Mouse (Mus musculus): ENCODE data around the gene 2310022B05Rik.

The 2310022B05Rik gene

GRCm38 (mm10) chr8:124663112-124663873, at the start of gene 2310022B05Rik:
Gene 2310022B05Rik, minus strand, starts transcription at chr8:124663369.
- DNase-seq (ENCODE audit: low spot score): peak; percentile 77

GRCm38 (mm10) chr8:124705823-124706222, 42.7 kb upstream of the 2310022B05Rik start:
- no peak for DNase-seq (ENCODE audit: low spot score)

GRCm38 (mm10) chr8:124704376-124704775, 41.2 kb upstream of the 2310022B05Rik start:
- no peak for DNase-seq (ENCODE audit: low spot score)

- DNase-seq (ENCODE audit: low spot score): no peak
These were observed 40.4 kb upstream of the 2310022B05Rik start for GRCm38 (mm10) chr8:124703526-124703925.

- no peak for DNase-seq (ENCODE audit: low spot score)
These were observed 39.0 kb upstream of the 2310022B05Rik start for GRCm38 (mm10) chr8:124702183-124702582.

- DNase-seq (ENCODE audit: low spot score): no peak
These were observed 37.9 kb upstream of the 2310022B05Rik start for GRCm38 (mm10) chr8:124701023-124701422.

GRCm38 (mm10) chr8:124700271-124700670, 37.1 kb upstream of the 2310022B05Rik start:
- DNase-seq (ENCODE audit: low spot score): no peak

- DNase-seq (ENCODE audit: low spot score): no peak
These were observed 32.4 kb upstream of the 2310022B05Rik start for GRCm38 (mm10) chr8:124695424-124696100.

- no peak for DNase-seq (ENCODE audit: low spot score)
These were observed 28.5 kb upstream of the 2310022B05Rik start for GRCm38 (mm10) chr8:124691706-124692105.

GRCm38 (mm10) chr8:124688899-124689298, 25.7 kb upstream of the 2310022B05Rik start:
- no peak for DNase-seq (ENCODE audit: low spot score)

- DNase-seq (ENCODE audit: low spot score): no peak
These were observed 19.0 kb upstream of the 2310022B05Rik start for GRCm38 (mm10) chr8:124682218-124682617.

- no peak for DNase-seq (ENCODE audit: low spot score)
These were observed 18.6 kb upstream of the 2310022B05Rik start for GRCm38 (mm10) chr8:124681792-124682157.

- DNase-seq (ENCODE audit: low spot score): no peak
These were observed 18.1 kb upstream of the 2310022B05Rik start for GRCm38 (mm10) chr8:124681077-124681791.

GRCm38 (mm10) chr8:124678246-124678645, 15.1 kb upstream of the 2310022B05Rik start:
- no peak for DNase-seq (ENCODE audit: low spot score)

GRCm38 (mm10) chr8:124677486-124677885, 14.3 kb upstream of the 2310022B05Rik start:
- peak; percentile 36 for DNase-seq (ENCODE audit: low spot score)

GRCm38 (mm10) chr8:124677078-124677477, 13.9 kb upstream of the 2310022B05Rik start:
- no peak for DNase-seq (ENCODE audit: low spot score)

GRCm38 (mm10) chr8:124676661-124677060, 13.5 kb upstream of the 2310022B05Rik start:
- no peak for DNase-seq (ENCODE audit: low spot score)

- no peak for DNase-seq (ENCODE audit: low spot score)
These were observed 9.2 kb upstream of the 2310022B05Rik start for GRCm38 (mm10) chr8:124672345-124672744.

- DNase-seq (ENCODE audit: low spot score): no peak
These were observed 5.6 kb upstream of the 2310022B05Rik start for GRCm38 (mm10) chr8:124668798-124669197.

GRCm38 (mm10) chr8:124664414-124664813, 1.2 kb upstream of the 2310022B05Rik start:
- no peak for DNase-seq (ENCODE audit: low spot score)

GRCm38 (mm10) chr8:124663874-124664230, 683 bp upstream of the 2310022B05Rik start:
- no peak for DNase-seq (ENCODE audit: low spot score)

- DNase-seq (ENCODE audit: low spot score): peak; percentile 26
These were observed 590 bp downstream of the 2310022B05Rik start for GRCm38 (mm10) chr8:124662446-124663111.

All from c-Kit-positive CD71-positive TER-119-positive erythroid progenitor cells, embryonic 14.5 days (primary cell).